Mouse (Mus musculus) cerebellum, adult 11 months (tissue): ENCODE data around the gene Dock1.
A peak's percentile ranks its signal among the peaks of the same experiment; 100 is the strongest.

Source experiments
- DNase-seq: peaks from one replicate; pipeline ENCODE4 v3.0.0; 2022

The Dock1 gene

DNA sequence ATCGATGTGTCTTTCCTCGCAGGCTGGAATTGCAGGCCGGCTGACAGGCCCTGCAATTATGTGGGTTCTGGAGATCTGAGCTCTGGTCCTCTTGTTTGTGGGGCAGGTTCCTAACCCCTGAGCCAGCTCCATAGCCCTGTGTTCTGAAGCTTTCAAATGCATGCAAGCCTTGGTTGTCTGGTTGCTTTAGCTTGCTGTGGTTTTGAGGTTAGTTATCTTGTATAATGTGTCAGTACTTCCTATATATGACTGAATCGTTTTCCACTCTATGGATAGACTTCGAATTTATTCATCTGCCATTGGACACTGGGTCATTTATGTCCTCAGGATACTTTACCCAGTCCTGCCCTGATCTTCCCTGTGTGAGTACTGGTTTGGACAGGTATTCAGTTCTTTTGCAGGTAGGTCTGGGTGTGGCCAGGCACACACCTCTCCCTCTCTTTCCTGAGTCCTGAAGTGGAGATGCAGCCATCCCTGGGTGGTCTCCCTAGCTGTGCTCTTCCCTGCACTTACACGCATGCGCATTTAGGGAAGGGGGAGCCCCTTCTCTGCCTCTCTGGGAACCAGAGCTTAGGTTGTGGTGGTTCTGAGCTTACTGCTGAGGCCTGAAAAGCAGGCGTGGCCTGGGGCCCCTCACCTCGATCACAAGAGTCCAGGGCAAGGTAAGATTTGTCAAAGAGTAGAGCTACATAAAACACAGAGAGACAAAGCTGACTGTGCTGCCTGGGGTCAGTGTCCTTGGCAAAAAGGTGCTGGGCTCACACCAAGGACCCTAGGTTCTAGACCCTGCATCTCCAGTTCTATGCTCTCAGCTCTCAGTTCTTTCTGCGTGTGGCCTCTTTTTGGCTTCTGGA, 25.9 kb downstream of the Dock1 start:
- no peak for DNase-seq

DNA sequence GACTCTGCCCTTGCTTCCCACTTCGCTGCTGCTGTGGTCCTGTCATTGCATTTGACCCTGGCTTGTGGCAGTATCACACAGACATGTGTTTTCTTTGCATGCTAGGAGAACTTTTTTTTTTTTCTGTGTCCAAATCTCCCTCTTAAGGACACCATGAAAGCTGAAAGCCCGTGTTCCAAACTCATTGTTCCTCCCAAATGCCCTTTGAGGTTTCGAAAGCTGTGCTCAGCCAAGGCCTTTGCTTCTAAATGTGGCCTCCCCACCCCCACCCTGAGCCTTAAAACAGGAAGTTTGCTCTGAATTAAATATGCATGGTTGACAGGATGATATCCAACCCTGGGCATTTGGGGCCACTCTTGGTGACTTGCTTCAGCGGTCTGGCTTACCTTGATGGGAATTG, 27.0 kb downstream of the Dock1 start:
- DNase-seq: no peak

DNA sequence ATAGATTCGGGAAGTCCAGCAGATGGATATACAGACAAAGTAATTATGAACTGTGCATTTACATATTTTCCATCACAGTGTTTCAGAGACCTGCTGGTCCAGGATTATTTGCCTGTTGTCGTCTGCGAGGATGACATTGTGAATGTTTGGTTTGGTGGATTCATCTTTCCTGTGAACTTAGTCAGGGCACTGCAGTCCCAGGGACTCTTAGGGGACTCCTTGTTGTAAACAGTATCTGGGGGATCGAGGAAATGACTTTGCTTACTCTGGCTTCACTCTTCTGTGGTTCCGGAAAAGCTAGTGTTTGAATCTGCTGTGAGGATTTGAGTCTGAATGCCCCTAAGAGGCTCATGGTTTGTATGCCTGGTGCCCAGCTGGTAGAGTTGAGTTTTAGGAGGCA, 27.8 kb downstream of the Dock1 start:
- no peak for DNase-seq

DNA sequence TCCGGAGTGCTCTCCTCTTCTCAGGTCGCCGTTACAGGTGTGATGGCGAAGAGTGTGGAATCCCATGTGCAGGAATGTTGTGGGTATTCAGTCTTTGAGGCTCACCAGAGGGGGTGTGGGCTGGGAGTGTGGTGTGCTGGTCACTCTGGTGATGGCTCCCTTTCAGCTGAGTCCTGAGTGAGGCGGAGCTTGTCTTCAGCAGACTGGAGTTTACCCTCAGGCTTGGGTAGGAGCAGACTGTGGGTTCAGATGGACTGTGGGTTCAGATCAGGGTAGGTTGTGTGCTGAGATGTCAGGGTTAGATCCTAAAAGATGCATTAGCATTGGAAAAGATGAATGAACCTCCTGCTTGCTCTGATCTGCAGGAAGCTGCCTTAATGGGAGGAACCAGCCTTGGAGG, 29.5 kb downstream of the Dock1 start:
- DNase-seq: no peak

DNA sequence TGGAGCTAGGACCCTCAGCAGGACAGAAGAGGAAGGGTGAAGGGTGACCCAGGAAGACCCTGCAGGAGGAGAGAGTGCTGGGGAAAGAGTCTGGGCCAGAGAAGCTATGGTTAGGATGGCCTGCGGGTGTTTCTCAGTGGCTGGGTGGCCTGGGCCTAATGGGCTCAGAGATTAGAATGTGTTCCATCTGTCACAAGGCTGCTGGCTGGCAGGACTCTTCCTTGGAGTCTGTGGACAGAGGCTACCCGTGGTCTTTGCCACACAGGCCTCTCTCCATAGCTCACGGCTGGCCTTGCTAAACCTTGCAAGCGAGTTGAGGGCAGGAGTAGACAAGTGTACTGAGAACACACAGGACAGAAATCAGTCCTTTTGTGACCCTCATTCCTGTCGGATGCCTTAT, 32.0 kb downstream of the Dock1 start:
- DNase-seq: no peak

DNA sequence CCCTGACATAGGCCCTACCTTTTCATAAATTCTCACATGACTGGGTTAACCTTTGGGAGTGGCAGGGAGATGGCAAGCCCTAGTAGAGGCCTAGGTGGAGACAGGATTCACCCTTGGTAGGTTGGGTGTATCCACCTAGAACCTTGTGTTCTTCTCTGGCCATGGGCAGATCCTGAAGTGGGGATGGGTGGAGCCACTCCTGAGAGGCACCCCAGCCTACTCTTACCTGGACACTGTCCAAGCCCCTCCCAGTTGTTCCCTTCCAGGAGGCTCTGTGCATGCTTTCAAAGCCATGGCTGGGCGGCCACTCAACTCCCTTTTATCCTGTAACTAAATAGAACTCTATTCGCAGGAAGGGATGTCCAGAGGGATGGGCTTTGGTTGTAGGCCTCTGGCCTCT, 33.2 kb downstream of the Dock1 start:
- no peak for DNase-seq

DNA sequence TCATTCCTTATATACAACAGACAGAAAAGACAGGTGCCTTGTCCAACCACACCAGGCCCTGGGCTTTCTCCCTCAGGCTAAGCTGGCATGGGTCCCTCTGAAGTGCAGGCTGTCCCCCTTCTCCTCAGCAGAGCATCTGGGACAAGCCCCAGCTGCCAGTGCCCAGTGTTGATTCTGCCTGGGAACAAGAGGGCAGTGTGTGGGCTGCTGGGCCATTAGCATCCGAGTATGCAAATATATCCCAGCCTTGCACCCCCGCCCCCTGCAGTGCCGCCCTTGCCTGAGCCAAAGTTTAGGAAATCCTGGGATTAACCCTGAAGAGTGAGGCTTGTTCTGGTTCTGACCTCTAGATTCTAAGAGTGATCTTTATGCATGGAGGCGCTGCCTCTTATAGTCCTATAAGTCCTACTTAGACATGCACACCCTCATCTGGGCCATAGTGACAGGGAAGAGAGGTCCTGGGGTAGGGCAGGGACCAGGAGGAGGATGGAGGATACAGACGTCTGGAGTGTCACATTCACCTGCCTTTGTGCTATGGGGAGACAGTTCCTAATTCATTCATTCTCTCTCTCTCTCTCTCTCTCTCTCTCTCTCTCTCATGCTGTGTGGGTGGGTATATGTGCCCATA, 38.9 kb downstream of the Dock1 start:
- DNase-seq: peak; percentile 12

DNA sequence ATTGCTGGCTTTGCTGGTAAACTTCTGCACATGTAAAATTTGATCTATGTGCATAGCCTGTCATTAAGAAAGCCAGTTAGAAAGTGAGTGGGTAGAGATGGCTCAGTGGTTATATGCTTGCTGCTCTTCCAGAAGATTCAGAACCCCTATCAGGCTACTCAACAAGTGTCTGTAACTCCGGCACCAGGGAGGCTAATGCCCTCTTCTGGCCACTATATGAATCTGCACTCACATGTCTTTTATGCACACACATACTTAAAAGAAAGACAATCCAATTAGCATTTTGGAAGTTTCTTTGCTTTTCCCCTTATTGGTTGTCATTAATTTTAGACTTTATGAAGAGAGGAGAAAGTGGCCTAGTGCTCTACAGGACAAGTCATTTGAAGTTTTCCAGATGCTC, 41.1 kb downstream of the Dock1 start:
- DNase-seq: no peak

DNA sequence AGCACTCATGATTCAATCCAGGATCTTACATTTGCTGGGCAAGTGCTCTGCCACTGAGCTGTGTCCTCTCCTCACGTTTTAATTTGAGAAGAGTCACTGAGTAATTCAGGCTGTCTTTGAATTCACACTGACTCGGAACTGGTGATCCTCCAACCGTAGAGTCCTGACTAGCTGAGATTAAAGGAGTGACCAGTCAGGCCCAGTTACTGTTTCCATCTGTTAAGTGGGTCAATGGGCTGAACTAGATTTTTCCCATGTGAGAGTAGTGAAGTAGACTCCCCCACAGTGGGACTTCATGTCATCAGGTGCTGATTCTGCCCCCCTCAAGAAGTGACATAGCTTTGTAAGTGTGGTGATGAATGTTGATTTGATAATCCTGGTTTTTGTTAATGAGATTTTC, 49.0 kb downstream of the Dock1 start:
- no peak for DNase-seq

DNA sequence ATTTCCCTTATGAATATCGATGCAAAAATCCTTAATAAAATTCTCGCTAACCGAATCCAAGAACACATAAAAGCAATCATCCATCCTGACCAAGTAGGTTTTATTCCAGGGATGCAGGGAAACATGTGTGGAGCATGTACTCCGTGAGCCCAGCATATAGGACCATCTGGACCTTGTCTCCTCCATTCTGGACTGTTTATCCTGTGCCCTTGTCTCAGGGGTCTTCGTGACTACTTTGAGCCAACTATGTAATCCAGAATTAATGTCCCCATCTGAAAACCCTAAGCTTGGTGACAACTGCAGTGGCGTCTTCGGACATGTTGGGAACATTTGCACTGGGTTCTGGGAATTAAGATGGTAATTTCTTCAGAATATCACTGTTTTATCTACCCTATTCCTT, 51.9 kb downstream of the Dock1 start:
- no peak for DNase-seq

DNA sequence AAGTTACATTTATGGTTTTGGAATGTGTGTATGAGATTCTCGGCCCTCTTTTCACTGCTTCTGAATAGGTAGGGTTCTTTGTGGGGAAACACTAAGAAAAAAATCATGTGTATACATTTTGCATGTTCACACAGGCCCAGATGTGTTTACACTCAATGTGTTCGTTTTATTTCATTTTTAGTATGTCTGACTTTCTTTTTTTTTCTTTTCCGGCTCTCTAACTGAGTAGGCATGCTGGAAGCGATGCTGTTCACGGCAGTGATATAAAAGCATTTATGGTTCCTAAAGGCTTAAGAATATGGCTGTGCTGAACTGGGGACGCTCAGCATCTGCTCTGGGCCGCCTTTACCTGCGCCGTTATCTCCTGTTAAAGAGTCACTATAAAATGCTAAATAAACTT, 52.5 kb downstream of the Dock1 start:
- DNase-seq: no peak

DNA sequence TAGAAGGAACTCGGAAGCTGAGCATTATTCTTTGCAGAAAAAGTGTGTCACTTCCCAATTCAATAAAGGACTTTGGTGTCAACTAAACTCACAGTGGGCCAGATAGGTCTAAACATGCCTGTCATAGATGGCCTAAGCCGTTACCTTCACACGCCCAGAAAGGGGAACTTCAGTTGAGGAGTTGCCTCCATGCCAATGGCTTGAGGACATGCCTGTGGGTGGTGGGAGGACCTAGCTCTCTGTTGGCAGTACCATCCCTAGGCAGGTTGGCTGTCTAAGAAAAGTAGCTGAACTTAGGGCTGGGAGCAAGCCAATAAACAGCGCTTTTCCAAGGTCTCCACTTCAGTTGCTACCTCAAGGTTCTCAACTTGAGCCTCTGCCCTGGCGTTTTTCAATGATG, 53.1 kb downstream of the Dock1 start:
- no peak for DNase-seq

DNA sequence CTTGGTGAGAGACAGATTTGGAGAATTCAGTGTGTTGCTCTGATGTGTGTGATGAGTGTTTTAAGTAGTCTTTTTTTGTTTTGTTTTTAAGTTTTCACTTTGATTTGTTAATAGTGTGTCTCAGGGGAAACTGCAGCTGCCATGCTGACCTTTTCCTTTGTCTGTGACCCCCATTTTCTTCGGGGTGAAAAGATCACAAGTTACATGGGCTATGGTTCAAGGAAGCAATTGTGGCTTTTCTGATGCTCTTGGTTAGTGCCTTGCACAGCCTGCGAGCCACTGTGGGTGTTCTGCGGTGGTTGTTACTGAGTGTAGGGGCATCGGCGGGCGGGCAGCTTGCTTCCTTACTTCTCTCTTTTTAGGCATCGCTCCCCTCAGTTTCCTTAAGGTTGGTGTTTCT, 54.4 kb downstream of the Dock1 start:
- DNase-seq: no peak

DNA sequence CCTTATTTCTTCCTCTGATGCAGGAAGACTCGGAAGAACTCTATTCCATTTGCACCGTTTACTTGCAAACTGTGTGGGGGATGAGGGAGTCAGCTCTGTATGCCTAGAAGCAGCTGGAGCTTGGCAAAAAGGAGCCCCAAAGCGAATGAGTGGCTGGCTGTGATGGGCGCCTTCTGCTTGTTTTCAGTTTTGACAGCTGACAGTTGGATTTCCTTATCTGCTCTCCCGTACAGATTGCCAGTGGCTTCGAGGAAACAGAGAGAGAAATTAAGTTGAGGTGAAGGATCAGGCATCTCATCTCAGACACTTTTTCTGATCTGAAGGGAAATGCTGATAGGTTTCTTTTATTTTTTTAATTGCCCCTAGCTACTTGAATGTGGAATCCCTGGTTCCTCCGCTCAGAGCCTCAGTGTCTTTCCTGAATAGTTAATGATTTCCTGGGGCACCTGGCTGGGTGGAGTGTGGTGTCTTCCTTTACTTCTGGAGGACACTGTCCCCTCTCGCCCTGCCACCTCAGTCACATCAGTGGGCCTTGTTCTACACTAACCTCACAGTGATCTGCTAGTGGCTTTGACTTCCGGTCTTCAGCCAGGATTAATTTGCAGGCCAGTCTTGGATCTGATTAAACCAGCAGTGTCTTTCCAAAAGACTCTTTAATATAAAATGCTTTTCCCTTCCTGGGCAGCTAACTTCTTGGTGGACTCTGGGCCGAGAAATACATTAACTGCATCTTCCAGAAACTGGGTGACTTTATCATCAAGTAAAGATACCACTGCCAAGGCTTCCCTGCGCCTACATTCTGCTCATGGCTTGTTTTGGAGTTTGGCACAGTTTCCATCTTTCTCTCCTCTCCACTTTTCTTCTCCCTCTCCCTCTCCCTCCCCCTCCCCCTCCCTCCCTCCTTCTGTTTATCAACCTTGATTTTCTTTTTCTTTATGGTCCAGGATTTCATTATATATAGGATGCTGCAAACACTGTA, 55.4 kb downstream of the Dock1 start:
- DNase-seq: no peak

DNA sequence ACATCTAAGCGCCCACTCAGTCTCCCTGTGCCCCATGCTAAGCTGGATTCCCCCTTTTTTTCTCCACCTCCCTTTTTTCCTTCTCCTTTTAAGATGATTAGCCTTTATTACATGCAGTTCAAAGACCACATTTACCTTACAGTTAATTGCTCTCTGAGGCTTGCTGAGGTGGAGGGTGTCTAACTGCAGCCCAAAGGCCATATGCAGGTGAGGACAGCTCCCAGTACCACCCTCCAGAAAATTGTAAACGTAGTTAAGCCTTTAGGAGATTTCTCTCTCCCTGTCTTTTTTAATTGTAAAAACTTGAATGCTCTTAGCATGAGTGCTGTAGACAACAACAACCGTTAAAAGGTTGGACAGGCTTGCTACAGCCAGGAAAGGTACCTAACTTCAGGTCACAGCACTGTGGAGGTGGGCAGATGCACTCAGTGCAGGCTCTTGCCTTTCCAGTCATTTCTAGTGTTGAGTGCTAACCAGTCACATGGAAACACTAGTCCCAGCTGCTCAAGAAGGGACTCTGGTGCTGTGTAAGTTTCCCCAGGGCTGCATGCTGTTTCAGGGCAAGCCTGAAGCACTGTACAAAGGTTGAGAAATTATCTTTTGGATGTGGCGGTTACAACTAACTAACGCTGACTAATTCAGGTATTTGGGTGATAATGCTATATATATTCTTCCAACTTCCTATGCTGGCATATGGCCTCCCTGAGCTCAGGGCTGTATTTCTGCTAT, 56.2 kb downstream of the Dock1 start:
- DNase-seq: no peak

DNA sequence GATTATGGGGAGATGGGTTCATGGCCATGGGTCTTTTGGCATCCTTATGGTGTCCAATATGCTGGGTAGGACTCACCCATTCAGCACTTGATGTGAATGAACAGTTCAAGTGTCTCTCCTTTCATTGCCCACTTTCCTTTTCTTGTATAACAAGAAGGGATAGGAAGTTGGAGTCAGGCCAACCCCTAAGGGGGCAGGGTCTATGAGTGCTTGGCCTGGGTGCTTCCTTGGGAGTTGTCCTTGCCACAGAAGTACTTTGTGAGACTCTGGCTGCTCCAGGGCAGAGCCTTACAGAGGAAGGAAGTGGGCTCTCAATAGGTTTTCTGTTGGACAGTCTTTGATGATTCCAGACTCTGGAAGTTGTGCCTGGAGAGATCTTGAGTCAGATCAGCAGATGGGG, 58.9 kb downstream of the Dock1 start:
- DNase-seq: no peak

DNA sequence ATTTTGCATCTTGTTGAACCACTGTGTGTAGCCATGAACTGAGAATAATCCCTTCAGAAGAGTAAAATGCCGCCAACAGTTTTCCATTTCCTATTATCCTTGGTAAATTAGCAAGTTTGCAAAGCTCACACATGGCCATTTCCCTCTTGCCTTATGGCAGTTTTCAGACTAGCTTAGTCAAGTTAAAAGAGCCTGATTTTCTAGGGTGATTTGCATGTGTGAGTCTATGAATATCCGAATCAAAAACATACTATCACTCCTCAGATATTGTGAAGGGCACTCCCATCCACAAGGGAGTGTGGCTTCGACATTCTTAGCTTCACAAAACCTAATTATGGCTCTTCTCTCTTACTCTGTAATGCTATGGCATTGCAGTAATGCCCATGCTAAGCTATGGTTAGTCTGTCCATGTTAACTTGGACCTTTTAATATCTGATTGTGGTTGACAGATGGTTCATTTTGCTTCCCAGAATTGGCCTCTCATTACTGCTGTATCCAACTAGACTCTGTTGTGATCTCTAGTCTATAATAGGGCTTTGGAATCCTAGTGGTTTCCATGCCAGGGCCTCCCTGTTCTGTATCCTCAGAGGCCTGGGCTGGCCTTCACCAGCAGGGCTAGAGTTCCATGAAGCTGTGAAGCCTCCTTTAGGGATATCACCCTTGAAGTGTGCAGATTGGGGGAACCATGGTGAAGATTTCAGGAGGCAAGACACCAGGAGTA, 60.1 kb downstream of the Dock1 start:
- no peak for DNase-seq

DNA sequence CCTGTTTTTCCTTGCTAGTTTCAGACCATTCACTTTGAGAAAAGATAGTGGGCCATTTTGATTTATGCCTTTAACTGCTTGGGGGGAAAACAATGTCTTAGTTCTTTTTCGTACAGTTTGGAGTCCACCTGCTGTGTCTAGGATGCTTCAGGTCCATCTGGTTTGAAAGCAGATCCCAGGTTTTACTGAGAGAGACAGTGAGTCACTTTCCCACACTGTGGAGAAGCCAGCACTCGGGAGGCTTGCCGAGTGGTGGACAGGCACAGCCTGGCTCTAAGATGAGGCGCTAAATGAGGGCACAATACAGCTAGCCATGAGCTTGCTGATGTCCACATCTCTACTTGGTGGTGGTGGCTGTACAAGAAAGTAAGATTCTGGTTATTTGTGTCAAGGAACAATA, 76.6 kb downstream of the Dock1 start:
- no peak for DNase-seq

DNA sequence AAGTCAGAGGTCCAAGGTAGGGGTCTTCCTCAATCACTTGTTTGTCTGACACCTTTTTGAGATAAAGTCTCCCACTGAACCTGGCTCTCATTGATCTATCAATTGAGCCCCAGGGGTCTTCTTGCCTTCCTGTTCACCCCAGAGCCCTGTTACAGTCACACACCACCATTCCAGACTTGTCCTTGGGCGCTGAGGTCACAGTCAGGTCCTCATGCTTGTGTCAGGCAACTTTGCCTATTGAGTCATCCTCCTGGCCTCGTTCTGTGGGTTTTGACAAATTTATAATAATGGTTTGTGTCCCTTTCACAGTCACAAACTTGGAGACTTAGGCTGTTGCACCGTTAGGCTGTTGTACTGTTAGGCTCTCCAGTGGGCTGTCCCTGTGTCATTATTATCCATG, 77.9 kb downstream of the Dock1 start:
- no peak for DNase-seq

DNA sequence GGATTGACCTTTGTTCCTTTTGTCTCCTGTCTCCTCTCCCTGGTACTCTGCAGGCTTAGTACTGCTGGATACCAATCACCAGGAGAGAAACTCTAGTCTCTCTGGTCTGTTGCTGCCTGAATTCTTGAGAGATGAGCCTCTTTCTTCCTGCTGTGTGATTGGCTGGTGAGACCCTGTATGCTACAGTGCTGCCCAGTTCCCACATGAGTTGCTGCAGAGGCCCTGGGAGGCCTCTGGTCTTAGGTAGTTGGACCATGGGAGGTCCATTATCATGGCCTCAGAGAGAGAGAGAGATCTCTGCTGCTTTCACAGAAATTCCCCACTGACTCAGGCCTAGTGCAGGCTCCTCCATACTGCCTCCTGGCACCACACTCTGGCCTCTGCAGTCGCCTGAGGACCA, 79.2 kb downstream of the Dock1 start:
- DNase-seq: no peak

DNA sequence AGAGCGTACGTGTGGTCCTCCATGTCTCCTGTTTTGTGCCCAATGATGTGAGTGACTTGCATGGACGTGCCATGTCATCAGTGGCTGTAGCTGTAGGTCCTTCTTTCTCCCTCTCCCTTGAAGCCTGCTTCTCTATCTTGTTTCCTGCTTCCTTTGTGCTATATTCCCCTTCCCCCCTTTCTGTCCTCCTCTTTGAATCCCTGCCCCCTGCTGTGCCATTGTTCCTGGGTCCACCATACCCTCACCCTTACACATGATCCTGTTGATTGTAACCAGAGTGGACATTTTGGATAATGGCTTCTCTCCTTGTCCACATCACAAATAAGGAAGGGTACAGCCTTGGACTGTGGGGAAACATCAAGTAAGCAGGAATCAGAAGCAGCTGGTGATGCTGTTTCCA, 81.0 kb downstream of the Dock1 start:
- DNase-seq: no peak

DNA sequence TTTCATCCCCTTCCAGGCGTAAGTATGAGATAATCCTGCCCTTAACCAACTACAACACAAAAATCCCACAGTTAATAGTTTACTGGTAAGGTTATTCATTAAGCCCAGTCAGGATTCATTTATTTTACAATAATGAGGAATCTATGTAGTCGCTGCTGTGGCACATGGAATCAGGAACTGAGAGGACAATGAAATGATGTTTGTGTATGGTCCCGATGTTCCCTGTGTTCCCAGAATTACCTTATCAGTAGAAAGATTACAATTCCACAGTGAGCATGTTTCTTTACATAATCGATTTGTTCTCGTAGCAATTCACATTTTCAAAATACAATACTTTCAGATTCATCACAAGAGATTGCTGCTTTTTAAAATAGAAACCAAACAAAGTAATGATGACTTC, 83.0 kb downstream of the Dock1 start:
- no peak for DNase-seq
